Mouse (Mus musculus) monocyte, adult 5-6 weeks (primary cell): ENCODE results near the gene Add3. TPM values are rescaled to one million over a fixed set of nuclear protein-coding genes. Genes with fewer than 3 reads are reported as not detected.
A peak's percentile ranks its signal among the peaks of the same experiment; 100 is the strongest.

ENCODE experiments used
- ATAC-seq: fragments of 153-309, 156-312 bp; replicated peaks from 2 replicates; pipeline ENCODE4 v1.8.0; 2017; ENCODE audit warnings: mild to moderate bottlenecking; ENCODE audit not compliant: low TSS enrichment, insufficient number of reproducible peaks, severe bottlenecking, poor library complexity, low FRiP score
- total RNA-seq: library from RNA; stranded (forward); fragments of 200-1000, 200-491, 200-594 nt; gene quantifications from 3 replicates; pipeline ENCODE4 v1.2.3, GENCODE M21; 2017

Gene Add3
- total RNA-seq, 1 experiment from 2014 or later: 307 TPM

DNA sequence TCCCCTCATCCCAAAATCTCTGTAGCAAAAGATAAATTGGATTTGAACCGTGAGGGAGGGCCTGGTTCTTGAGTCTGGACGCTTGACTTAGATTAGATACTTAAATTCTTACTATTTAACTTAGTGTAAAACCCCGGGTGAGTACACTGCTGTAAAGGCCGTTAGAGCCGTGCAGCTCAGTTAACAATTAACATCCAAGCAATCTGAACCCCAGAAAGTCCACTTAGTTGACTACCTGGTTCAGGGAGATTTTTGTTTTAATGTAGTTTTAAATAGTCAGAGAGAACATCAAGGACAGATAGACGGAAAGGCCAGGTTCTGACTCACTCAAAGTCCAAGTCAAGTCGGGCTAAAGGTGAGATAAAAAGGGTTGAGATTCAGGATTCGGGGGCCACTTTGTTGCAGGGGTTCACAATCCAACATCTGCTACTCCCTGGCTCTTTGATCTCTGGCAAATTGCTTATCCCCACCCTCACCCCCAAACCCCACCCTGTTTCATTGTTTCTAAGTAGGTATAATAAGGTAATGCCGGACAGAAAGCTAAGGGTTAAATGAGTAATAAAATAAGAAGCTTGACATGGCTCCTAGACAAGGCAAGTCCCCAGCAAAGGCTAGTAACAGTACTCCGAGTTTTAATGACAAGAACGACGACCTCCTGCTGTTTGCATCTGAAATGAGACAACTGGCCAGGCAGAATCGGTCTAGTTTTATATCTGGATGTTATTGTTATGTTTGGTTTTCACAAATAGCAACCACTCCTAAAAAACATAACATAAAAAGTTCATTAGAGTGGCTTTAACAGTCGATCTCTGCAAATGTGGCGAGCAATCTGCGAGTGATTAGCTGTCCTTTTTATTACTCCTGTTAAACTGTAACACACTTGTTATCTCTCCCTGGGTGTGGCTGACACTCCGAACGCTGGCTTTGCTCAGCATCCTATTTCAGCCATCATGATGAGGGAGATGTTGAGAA is 12.6 kb upstream of the Add3 start:
- no peak for ATAC-seq

DNA sequence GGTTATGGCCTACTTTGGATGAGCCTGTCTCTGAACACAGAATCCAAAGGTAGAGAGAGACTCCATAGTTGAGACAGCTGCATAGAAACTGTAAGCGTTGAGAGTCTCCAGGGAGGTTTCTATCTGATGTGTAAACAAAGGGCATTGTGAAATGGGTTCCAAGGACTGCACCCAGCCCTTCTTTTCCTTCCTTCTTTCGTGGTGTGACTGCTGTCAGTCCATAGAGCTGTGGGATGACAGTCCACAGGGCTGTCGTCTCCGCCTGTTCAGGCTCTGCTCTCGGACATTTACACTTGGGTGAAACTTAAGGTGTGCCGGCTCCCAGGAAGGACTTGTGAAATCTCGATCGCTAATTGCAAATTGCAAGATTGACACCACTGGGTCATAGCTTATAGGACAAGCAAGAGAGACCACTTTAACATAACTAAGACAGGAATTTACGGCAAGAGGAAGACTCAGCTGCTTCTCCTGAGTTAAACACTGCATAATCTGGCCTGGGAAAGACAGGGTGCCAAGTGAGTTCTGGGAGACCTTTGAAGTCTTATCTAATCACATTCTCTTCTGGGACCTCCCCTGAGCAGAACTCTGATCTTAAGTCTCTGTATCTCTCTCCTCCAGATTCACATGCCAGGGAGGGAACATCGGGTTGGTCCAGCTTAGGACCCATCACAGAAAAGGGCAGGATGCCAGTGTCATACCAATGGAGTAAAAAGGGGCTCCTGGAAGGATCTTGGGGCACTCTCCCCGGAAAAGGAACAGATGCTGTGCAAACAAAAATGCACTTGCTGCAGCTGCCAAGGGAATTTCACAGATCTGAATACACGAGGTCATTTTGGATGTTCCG is 11.5 kb upstream of the Add3 start:
- peak; percentile 90 for ATAC-seq

DNA sequence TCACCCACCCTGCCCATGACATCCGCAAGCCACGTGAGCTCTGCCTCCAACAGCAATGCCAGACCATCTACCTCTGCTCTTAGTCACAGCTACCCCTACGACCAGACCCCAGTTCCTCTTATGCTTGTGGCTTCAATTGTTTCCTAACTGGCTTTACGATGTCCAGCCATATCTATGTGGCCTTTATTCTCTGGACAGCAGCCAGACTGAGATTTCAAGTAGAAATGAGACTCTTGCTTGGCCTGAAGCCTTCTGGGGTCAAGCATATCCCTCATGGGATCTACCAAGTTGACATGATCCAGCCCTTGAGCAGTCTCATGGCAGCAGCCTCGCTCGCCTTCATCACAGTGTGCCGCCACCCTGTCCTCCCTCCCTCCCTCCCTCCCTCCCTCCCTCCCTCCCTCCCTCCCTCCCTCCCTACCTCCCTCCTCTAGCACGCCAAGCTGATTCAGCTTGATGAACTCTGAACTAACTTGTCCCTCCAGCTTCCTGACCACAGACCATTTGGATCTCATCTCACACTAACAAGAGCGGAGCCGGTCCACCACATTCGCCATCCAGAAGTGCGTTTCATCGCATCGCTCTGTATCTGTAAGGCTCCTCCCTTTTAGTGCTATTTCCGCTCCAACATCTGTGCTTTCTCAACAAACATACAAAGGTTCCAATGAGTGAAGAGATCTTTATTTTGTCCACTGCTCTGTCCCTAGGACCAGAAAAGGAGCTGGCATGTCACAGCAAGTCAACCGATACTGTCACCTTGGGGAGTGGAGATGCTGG is 9.7 kb upstream of the Add3 start:
- ATAC-seq: peak; percentile 44; the same call in 1 of the 2 replicates

DNA sequence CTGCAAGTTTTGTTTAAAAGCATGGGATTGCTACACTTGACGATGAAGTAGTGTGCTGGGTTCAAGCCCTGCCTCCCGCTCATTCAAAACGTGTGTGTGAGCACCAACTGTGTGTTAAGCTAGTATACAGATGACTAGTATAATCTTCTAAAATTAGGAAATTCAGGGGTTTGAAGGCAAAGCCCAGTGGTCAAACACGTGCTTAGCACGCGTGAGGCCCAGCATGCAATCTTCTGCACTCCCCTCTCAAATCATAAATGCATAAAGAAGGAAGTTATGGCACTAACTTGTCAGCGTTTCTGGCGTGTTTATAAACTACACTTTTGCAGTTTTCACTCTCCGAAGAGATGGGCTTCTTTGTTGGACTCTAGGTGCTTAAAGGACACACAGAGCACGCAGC is 7.8 kb upstream of the Add3 start:
- no peak for ATAC-seq

DNA sequence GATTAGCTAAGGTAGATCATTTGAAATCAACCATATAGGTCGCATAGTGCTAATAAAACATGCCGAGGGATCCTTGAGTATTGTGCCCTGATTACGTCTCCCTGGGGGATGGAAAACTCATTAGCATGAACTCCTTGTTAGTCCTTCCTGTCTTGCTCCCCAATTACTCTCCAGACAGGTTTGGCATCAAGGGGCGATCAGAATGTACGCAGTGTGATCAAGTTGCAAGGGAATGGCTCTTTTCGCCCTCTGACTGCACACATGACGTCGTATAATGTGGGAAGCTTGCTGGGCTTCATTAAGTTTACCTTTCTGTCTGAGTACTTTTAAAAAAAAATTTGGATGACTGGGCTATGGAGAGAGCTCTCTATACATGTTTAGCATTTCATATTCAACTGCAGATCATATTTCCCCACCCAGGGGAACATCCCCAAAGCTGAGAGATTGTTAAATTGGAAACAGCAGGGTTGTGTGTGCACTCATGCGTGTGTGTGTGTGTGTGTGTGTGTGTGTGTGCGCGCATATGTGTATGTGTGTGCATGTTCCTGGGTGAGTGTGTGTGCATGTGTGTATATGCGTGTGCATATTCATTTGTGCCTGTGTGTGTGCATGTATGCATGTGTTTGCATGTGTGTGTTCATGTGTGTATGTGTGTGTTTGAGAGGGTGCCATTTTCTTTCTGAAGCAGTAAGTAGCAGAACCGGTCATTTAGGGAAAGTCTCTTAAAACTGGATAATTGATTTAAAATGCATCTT is 3.7 kb upstream of the Add3 start:
- no peak for ATAC-seq

DNA sequence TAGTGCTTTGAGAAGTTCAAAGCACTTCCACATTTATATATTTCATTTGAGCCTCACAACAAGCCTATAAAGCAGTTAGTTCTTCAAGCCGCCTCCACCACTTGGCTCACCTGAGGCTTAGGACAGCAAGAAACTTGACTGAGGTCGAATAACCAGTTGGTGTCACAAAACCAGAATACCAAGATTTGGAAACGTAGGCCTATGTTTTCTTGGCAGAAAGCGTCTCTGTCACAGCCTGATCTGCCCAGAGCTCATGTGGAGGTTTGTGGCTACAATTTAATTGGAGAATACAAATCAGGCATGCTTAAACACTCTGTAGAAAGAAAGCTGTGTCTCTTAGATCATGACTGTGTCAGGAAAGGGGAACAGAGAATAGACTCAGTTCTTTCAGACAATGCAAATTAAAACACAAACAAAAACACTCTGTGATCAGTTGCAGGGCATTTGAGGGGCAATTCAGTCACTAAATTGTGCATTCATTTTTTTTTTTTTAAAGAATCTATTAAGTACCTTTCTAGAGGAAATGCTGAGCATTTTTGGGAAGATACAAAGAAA is 3.0 kb upstream of the Add3 start:
- ATAC-seq: no peak

DNA sequence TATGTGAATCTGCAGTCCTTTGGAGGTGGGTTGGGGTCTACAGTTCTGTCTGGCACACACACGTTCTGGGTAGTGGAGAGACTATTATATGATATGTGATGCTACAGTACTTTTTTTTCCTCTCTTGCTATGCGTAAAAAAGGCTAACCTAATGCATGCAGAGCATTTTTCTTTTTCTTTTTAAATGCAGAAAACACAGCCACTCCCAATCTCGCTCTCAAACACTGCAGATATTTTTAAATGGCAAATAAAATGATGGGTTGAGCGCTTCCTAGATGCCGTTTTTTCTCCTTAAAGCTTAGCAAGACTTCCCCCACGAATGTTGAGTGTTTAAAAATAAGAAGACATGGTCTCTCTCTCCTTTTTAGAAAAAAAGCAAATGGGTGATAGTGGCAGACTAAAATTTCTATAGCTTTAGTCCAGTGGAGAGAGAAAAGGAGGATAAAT is 584 bp downstream of the Add3 start:
- ATAC-seq: no peak

DNA sequence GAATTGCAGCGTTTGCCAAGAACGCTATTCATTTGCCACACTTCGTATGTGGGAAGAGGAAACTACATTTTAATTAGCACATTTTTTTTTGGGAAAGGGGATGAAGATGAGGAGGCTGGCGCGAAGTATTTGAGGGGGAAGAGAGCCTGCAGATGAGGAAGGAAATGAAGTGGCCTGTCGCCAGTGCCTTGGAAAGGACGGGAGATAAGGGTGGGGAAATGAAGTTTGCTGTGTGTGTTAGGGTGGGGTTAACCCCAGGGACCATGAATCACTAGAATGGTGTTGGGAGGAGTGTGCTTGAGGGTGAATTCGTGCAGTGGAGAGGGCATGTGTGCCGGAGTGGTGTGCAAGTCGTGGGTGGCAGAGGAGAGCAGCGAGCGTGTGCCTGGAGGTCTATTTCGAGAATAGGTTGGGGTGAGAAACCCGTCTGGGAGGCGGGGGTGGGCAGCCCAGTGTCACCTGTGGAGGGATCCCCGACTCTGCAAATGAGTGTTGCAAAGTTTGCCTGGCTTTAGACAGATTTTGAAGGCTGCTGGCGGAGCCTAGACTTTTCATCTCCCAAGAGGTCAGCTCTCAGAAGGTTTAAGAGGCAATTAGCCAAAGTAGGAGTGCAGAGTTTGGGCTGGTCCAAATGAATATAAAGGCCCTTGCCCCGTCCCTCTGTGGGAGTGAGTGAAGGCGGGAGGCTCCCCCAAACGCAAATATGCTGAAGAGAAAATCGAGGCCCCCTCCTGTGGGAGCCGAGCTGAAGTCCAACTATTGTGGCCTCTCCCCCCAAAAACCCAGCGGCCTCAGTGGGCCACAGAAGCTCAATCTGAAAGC is 1.2 kb downstream of the Add3 start:
- ATAC-seq: 0 out of 2 replicates have a peak, but pooled peaks have one; percentile 26

DNA sequence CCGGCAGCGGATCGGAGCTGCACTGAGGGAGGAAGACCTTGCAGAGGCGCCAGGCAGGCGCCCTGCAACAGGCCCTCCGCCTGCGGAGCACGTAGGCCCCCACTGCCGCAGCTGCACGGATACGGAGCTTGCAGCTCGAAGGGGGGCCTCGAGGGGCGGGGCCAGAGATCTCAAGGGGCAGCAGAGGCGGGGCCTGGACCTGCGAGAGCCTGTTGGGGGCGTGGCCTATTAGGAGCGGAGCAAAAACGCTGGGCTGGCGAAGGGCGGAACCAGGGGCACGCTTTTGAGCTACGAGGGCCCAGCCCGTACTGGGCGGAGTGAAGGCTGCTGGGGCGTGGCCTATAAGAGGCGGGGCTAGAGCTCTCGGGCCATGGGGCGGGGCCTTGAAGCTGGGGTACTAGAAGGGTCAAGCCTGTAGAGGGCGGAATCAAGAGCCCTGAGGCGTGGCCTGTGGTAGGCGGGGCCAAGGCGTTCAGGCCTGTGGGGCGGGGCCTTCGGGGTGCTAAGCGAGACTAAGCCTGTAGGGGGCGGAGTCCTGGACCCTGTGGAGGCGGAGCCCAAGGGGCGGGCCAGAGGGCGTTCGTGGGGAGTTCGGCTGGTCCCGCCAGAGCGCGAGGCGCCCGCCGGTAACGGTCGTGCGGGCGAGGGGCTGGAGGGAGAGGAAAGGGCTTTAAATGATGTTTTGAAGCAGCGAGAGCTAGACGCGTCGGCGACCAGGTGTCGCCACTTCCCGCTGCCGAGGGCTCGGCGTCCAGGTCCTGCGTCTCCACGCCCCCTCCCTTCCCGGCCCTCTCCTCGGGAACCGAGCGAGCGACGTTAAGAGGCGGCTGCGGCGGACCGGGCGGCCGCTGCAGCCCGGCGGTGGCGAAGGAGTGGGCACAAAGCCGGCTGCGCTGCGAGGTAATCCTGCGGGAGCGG is 2.2 kb downstream of the Add3 start:
- peak; percentile 92 for ATAC-seq

DNA sequence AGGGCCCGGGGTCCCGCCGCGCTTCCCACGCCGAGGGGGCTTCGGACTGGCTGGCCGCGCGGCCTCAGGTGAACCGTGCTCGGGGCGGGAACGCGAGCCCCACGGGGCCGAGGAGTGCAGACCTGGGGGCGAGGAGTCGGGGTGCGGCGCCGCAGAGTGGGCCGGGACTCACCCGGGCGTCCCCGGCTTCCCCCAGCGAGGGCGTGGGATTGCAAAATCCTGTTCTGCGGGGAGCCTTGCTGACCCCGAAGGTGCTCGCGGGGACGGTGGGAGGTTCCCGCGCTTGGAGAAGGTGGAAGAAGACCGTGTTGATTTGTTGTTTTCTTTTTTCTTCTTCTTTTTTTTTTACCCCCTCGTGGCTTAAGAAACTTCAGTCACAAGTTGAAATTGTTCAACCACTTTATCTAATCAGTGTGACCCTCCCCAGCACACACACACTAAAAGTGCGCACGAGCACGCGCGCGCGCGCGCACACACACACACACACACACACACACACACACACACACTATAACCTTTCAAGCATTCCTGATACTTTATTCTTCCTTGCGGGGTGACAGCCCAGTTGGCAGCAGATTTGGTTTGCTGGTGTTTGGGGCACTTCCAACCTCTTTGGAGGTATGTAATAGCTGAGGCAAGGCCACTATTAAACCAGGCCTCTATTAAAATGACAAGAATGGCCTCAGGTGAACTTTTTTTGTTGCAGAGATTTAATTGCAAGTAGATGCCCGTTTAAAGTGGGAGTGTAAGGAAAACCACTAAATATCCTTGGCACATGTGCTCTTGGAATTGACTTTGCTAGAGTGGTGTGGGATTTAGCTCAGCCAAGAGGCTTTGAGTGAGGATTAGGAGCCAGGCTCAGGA is 3.1 kb downstream of the Add3 start:
- ATAC-seq: no peak

DNA sequence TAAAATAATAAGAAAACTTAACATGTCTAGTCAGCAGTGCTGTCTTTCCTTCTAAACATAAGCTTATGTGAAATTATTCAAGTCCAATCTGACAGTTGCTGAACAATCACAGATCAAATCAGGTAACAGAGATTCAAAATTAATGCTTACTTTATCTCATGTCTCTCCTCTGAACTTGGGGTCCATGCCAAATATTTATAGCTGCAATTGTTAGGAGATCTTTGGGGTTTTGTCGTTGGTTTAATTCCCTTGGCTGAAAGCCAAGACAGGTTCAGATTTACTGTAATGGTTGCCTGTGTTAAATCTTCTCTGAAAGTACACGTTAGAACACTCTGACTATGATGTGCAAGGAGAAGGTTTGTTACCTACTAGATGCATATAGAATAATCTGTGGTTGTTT is 4.8 kb downstream of the Add3 start:
- no peak for ATAC-seq

DNA sequence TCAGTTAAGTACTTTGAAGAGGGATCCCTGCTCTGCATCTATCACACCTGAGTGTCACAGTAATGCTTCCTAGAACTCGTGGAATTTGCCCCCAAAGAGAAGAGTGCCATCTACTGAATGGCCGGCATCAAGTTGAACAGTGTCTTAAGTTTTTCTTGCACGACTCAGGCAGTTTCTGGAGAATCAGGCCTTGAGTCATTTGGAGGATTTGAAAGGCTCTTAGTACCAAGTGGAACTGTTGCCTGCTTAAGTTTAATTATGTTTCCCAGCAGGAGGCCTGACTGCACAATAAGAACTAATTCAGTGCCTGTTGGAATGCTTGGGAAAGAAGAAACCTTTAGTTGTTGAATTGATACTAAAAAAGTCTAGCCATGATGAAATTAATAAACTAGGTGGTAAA is 9.1 kb downstream of the Add3 start:
- no peak for ATAC-seq

DNA sequence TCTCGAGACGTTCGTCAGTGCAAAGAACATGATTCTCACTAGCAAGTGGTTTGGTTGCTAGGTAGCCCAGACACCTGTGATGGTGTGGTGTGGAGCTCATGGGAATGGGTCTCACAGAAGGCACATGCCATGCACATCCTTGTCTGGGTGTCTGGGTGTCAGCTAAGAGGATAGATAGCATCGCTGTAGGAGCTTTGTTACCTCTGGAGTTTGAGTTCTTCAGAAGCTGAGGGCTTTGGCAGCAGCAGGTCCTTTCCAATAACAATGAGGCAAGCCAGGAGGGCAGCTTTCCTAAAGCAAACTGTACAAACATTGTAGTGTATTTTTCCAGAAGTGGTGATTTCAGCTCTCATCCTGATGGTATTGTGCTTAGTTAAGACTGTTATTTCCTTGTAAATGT is 12.2 kb downstream of the Add3 start:
- ATAC-seq: no peak

DNA sequence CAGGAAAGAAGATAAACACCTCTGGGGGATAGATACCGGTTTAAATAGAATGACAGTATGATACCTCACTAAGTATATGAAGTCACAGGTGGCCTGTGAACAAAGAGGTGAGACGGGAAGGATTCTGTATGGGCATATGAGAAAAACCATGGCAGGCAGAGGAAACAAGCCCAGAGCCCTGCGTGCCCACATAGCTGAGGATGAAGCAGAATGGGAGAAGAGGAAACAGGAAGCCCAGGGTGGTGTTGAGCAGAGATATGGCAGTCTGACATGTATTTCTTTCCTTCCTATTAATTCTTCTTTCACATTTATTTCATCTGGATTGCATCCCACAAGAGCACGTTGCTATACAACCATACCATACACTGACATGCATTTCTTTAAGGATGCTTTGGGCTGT is 12.9 kb downstream of the Add3 start:
- ATAC-seq: no peak

DNA sequence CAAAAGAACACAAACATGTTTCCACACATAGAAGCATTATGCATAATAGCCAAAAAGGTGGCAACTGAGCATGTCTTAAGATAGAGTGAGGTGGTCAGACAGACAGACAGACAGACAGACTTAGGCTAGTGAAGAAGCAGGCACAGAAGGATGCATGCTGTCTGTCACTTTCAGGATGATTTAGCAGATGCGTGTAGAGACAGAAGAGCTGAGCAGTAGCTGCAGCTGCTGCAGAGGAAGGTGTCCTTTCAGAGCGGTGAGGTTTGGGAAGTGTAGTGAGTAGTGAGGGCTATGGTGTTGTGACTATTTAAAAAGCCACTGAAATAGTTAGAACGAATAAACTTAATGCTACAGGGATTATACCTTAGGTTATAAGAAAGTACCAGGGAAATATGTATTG is 13.9 kb downstream of the Add3 start:
- no peak for ATAC-seq
